Mouse (Mus musculus) lung, embryonic 14.5 days (tissue): ENCODE measurements around the gene Phf21b. TPM values are rescaled to one million over a fixed set of nuclear protein-coding genes. Genes with fewer than 3 reads are reported as not detected.
"Not testable (repeated sequence)": the region's sequence is repeated elsewhere in the genome, so short reads cannot be mapped to it uniquely, and the experiment has no call there.

Experiments
- ATAC-seq: fragments of 200-750 bp; cut with Nextera tagmentation; 2 replicates; pipeline ENCODE4 v1.8.0; 2017; ENCODE audit warnings: mild to moderate bottlenecking, moderate TSS enrichment, moderate library complexity; ENCODE audit not compliant: insufficient read depth
- DNase-seq: peaks from one replicate; pipeline ENCODE4 v3.0.0-alpha.2; 2015
- H3K27ac ChIP-seq: fragments of 300-500 bp; sonication (generic); 2 replicates; pipeline ENCODE4 v1.5.1; 2014; ENCODE audit warnings: low read depth, mild to moderate bottlenecking, moderate library complexity
- H3K27me3 ChIP-seq: fragments of 300-500 bp; sonication (generic); 2 replicates; pipeline ENCODE4 v1.6.1; 2014; ENCODE audit warnings: low read length, control low read depth; ENCODE audit not compliant: insufficient read depth
- H3K36me3 ChIP-seq: fragments of 300-500 bp; sonication (generic); 2 replicates; pipeline ENCODE4 v1.6.1; 2014; ENCODE audit warnings: control low read depth; ENCODE audit not compliant: insufficient read depth
- H3K4me1 ChIP-seq: fragments of 300-500 bp; sonication (generic); 2 replicates; pipeline ENCODE4 v1.6.1; 2014; ENCODE audit warnings: antibody characterized with exemption, control low read depth; ENCODE audit not compliant: insufficient read depth
- H3K4me2 ChIP-seq: fragments of 300-500 bp; sonication (generic); 2 replicates; pipeline ENCODE4 v1.6.1; 2014; ENCODE audit warnings: mild to moderate bottlenecking
- H3K4me3 ChIP-seq: fragments of 300-500 bp; sonication (generic); 2 replicates; pipeline ENCODE4 v1.5.1; 2014; ENCODE audit warnings: low read depth, low read length
- H3K9ac ChIP-seq: fragments of 300-500 bp; sonication (generic); 2 replicates; pipeline ENCODE4 v1.6.1; 2014
- H3K9me3 ChIP-seq: fragments of 300-500 bp; sonication (generic); 2 replicates; pipeline ENCODE4 v1.6.1; 2016; ENCODE audit warnings: low read depth, low read length, control low read depth
- CTCF ChIP-seq: IDR thresholded peaks from 2 replicates; pipeline ENCODE4 v1.5.1; 2016; ENCODE audit warnings: antibody characterized with exemption, low read depth
- WGBS: fragments of 180-500 bp; shearing (Covaris S2); extraction: QIAGEN DNeasy Blood & Tissue Kit; methylation state at CpG from one replicate; pipeline ENCODE4 v1.1.7; 2014; 5-methylcytosine and 5-hydroxymethylcytosine counted together
- polyA plus RNA-seq: library from polyadenylated mRNA; unstranded; fragments of >200 nt; fragmentation: Nextera tagmentation; extraction: Ambion mirVana; gene quantifications from 2 replicates; pipeline ENCODE4 v1.2.1, GENCODE M21; 2014

The Phf21b gene
- 0.88 and 1.8 TPM in 2 replicates for polyA plus RNA-seq

DNA sequence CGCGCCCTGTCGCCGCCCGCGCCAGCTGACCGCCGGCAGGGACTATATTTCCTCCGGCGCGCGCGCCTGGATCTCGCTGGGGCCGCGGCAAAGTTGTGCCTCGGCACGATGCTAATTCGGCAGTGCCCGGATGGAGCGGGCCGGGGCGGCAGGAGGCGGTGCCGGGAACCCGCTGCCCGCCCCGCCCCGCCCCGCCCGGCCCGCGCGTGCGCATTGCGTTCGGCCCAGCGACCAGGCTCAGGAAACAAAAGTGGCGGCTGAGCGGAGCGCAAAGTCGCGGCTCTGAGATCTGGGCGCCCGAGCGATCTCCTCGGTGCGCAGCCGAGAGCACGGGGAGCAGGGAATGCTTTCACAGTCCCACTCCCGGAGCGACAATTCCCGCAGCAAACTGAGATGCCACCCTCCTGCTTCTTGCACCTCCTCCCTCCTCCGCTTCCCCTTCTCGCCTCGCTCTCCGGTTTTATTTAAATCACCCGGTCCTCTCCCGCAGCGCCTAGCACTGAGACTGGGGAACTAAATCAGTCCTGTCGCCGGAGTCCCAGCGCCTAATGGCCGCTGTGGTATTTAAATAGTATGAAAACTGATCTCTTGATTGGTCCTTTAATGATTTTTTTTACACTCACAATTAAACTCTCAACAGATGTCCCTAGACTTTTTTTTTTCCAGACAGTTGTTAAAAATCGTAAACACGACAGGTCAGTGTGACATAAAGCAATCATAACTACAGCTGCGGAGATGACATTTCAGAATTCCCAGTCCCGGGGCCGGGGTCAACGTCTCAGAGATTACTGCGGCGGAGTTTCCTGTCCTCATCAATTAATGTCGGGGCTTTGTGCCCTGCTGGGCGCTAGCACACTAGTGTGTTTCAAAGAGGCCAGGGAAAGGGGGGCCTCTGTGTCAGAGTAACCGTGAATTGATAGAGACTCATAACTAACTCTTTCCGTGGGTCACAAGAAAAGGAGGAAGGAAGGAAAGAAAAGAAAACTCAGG is at the start of gene Phf21b:
Gene Phf21b (minus strand): TSS at position 44 of the 990 bp plus-strand sequence.
- H3K9ac ChIP-seq, result peak within 1 kb of the TSS; percentile 60
- H3K4me1 ChIP-seq, result peaks cover 10% of the 10 kb centered on the region; the same call in 1 of the 2 replicates
- H3K27me3 ChIP-seq, result peaks cover 18% of the 10 kb centered on the region
- peak within 1 kb of the TSS; percentile 67 for H3K4me3 ChIP-seq
- DNase-seq (peak; percentile 92), ATAC-seq (peak; percentile 81)
- TF ChIP-seq CTCF, result no peak
- no peaks in the 10 kb centered on the region for H3K9me3 ChIP-seq
- H3K4me2 ChIP-seq, result peak within 1 kb of the TSS; percentile 91
- peak within 1 kb of the TSS; percentile 76 for H3K27ac ChIP-seq
- no peaks in the 10 kb centered on the region for H3K36me3 ChIP-seq
- under 1% methylated on average over 65 of the region's 76 CpGs for WGBS

DNA sequence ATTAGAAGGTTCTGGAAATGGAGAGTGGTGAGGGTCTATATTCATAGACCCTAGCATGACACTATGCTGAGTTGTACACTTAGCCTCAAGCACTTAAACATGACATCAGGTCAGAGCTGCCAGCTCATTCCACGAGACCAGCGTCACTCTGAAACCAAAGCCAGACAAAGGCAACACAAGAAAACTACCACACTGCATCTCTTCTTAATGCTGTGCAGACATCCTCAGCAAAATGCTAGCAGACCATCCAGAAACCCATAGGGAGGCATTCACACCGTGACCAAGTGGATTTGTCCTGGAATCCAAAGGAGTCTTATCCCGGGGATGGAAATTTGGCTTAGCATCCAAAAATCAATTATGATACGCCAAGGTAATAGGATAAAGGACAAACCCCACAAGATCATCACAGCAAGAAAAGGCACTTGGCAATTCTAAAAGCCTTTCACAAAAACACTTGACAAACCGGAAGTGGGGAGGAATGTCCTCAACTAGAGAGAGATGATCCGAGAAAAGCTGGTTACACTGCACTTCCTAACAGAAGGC is 48.1 kb upstream of the Phf21b start:
- Histone ChIP-seq H3K9me3 (no peaks in the 10 kb centered on the region), H3K27ac (no peak overlapping the region), H3K4me1 (no peaks in the 10 kb centered on the region), H3K4me2 (no peak overlapping the region), H3K9ac (no peak overlapping the region), H3K36me3 (no peaks in the 10 kb centered on the region), H3K27me3 (no peaks in the 10 kb centered on the region), H3K4me3 (no peak overlapping the region)
- ATAC-seq (no peak), DNase-seq (no peak)
- TF ChIP-seq CTCF, result no peak
- 69% methylated on average over 7 of the region's 7 CpGs for WGBS

DNA sequence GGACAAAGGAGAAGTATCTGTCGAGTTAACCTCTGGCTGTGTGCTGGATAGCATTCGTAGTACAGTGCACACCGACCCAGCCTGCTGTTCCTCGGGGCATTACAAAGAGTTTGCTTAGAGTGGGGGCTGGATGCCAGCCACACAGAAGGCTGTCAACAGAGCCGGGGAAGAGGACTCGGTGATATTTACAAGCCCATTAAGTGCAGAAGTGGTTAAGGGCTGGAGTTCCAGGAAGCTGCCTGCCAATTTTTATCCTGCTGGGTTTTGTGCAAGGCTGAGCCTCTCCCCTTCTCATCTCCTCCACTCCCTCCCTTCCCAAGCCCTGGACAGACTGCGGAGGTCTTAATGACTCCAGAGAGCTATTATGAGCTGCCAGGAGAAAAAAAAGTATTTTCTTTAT is 42.2 kb upstream of the Phf21b start:
- WGBS, result 19% methylated on average over 7 of the region's 7 CpGs
- no peak for TF ChIP-seq CTCF
- H3K4me1 ChIP-seq, result no peaks in the 10 kb centered on the region
- H3K27me3 ChIP-seq, result no peaks in the 10 kb centered on the region
- DNase-seq (peak; percentile 65), ATAC-seq (peak; percentile 38; the same call in 1 of the 2 replicates)
- H3K4me3 ChIP-seq, result no peak overlapping the region
- H3K9me3 ChIP-seq, result no peaks in the 10 kb centered on the region
- no peaks in the 10 kb centered on the region for H3K36me3 ChIP-seq
- no peak overlapping the region for H3K9ac ChIP-seq
- no peak overlapping the region for H3K27ac ChIP-seq
- H3K4me2 ChIP-seq, result peak overlapping the region; percentile 3; the same call in 1 of the 2 replicates

DNA sequence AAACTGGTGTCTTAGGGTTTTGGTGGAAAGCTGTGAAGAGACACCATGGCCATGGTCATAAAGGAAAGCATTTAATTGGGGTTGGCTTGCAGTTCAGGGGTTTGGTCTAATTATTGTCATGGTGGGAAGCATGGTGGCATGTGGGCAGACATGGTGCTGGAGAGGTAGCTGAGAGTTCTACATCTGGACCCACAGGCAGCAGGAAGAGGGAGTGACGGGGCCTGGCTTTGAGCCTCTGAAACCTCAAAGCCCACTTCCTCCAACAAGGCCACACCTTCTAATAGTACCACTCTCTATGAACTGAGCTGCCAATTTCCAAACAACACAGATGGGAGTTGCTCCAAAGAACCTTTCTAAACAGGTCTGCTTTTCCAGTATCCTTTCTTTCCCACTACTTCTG is 40.8 kb upstream of the Phf21b start:
- H3K4me3 ChIP-seq, result no peak overlapping the region
- ATAC-seq (no peak), DNase-seq (no peak)
- H3K4me1 ChIP-seq, result no peaks in the 10 kb centered on the region
- H3K27ac ChIP-seq, result no peak overlapping the region
- WGBS, result 67% methylated on average over 1 of the region's 1 CpGs
- no peaks in the 10 kb centered on the region for H3K9me3 ChIP-seq
- H3K36me3 ChIP-seq, result no peaks in the 10 kb centered on the region
- no peak overlapping the region for H3K9ac ChIP-seq
- no peaks in the 10 kb centered on the region for H3K27me3 ChIP-seq
- no peak for TF ChIP-seq CTCF
- no peak overlapping the region for H3K4me2 ChIP-seq

DNA sequence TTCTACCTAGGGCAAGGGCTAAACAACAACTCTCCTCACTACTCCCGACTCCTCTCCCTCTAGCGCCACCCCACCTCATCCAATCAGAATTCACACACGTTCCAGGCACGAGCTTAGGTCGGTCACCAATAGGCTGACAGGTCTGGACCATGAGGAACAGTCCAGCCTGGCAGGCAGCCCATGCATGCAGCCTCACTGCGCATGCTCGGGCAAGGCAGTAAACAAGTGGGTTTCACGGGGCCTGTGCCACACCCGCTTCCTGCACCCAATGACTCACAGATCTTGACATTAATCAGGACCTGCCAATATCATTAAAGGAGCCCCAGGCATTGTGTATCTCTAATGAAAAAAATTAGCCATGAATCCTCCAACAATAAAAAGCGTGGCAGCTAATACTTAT is 40.4 kb upstream of the Phf21b start:
- not testable (repeated sequence) for ATAC-seq, H3K27ac ChIP-seq, H3K4me3 ChIP-seq, H3K9ac ChIP-seq, H3K4me2 ChIP-seq, H3K9me3 ChIP-seq, DNase-seq, H3K36me3 ChIP-seq, H3K27me3 ChIP-seq, H3K4me1 ChIP-seq
- 66% methylated on average over 10 of the region's 10 CpGs for whole genome bisulfite sequencing

DNA sequence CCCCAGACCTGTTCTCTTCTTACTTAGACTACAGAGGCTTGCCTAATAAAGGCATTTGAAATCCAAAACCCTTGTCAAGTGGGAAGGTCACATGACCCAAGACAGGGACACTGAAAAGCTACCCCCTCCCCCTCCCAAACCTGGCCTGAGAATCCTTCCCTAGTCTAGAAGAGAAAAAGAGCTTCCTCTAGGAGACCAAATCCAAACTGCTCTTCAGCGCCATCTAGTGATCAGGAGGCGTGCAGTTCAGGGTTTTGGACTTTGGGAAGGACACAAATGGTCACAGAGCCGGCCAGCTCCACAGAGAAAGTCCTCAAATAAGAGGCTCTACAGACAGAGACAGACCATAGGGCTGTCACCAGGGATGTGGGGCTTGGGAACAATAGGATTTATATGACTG is 35.8 kb upstream of the Phf21b start:
- Histone ChIP-seq H3K4me2 (no peak overlapping the region), H3K4me1 (no peaks in the 10 kb centered on the region), H3K36me3 (no peaks in the 10 kb centered on the region), H3K4me3 (no peak overlapping the region), H3K9me3 (no peaks in the 10 kb centered on the region), H3K9ac (no peak overlapping the region), H3K27me3 (no peaks in the 10 kb centered on the region), H3K27ac (no peak overlapping the region)
- ATAC-seq, result no peak; the same call in 1 of the 2 replicates
- TF ChIP-seq CTCF, result peak; percentile 88
- WGBS, result 3% methylated on average over 3 of the region's 3 CpGs
- DNase-seq, result peak; percentile 91

DNA sequence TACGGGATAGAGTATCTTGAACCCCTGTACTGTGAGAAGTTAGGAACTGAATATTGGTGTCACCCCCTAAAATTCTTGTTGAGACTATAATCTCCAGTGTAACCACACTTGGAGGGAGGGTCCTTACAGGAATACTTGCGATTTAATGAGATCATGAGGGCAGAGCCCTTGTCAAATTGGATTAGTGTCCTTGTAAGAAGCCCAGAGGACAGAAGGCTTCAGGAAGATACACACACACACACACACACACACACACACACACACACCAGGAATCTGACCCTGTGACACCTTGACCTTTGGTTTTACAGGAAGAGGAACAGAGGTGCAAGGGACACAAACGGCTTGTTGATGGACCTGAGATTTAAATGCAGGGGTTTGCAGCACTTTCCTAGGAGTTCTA is 35.4 kb upstream of the Phf21b start:
- no peak for ATAC-seq
- Histone ChIP-seq H3K4me2 (no peak overlapping the region), H3K36me3 (no peaks in the 10 kb centered on the region), H3K4me3 (no peak overlapping the region), H3K9ac (no peak overlapping the region), H3K27me3 (no peaks in the 10 kb centered on the region), H3K9me3 (no peaks in the 10 kb centered on the region), H3K4me1 (no peaks in the 10 kb centered on the region), H3K27ac (no peak overlapping the region)
- no peak for DNase-seq
- no peak for TF ChIP-seq CTCF
- WGBS, result 47% methylated on average over 3 of the region's 3 CpGs
